Mouse (Mus musculus) C2C12 (cell line): ENCODE measurements around the gene Cacna1c.

Experiments
- CEBPB ChIP-seq: IDR thresholded peaks from one replicate; pipeline ENCODE4 v1.6.1; 2011; ENCODE audit warnings: low read depth, mild to moderate bottlenecking, control low read depth, moderate library complexity
- CTCF ChIP-seq: IDR thresholded peaks from one replicate; pipeline ENCODE4 v1.5.1; 2011; ENCODE audit not compliant: control insufficient read depth, insufficient read depth, insufficient read length
- FOSL1 ChIP-seq: IDR thresholded peaks from one replicate; pipeline ENCODE4 v1.8.0; 2011; ENCODE audit warnings: mild to moderate bottlenecking, low read length; ENCODE audit not compliant: poor library complexity, insufficient read depth, severe bottlenecking
- MAX ChIP-seq: IDR thresholded peaks from one replicate; pipeline ENCODE4 v1.6.1; 2011; ENCODE audit warnings: mild to moderate bottlenecking, control low read depth
- MYOG ChIP-seq: IDR thresholded peaks from one replicate; pipeline ENCODE4 v1.6.1; 2011; ENCODE audit not compliant: control insufficient read depth, insufficient read length; ENCODE audit errors: extremely low read depth
- USF1 ChIP-seq: IDR thresholded peaks from one replicate; pipeline ENCODE4 v1.6.1; 2011; ENCODE audit warnings: low read depth, mild to moderate bottlenecking, control low read depth, moderate library complexity

- TF ChIP-seq CTCF (no peak), MAX (no peak), USF1 (no peak), MYOG (no peak), FOSL1 (no peak), CEBPB (no peak)
Measured at GRCm38 (mm10) chr6:119099333-119099732, 96.9 kb downstream of the Cacna1c start.
